Mouse (Mus musculus) liver, embryonic 11.5 days (tissue): ENCODE results near the gene Nxph3. TPM values are rescaled to one million over a fixed set of nuclear protein-coding genes. Genes with fewer than 3 reads are reported as not detected.
"Not testable (repeated sequence)": the region's sequence is repeated elsewhere in the genome, so short reads cannot be mapped to it uniquely, and the experiment has no call there.

Experiments used
- ATAC-seq: fragments of 200-750 bp; cut with Nextera tagmentation; replicated peaks from 2 replicates; pipeline ENCODE4 v1.8.0; 2017; ENCODE audit warnings: moderate number of reproducible peaks, mild to moderate bottlenecking, moderate TSS enrichment, moderate library complexity; ENCODE audit not compliant: low FRiP score
- DNase-seq: peaks from one replicate; pipeline ENCODE4 v3.0.0-alpha.2; 2017; ENCODE audit warnings: low spot score
- H3K27ac ChIP-seq: fragments of 300-500 bp; sonication (generic); 2 replicates; pipeline ENCODE4 v1.5.1; 2014; ENCODE audit warnings: mild to moderate bottlenecking, low read depth, low read length, control low read depth
- H3K27me3 ChIP-seq: fragments of 300-500 bp; sonication (generic); replicated peaks from 2 replicates; pipeline ENCODE4 v1.6.1; 2014; ENCODE audit warnings: low read length, mixed read lengths; ENCODE audit not compliant: control insufficient read depth, insufficient read depth
- H3K36me3 ChIP-seq: fragments of 300-500 bp; sonication (generic); 2 replicates; pipeline ENCODE4 v1.6.1; 2014; ENCODE audit warnings: mild to moderate bottlenecking, low read length, moderate library complexity, mixed read lengths; ENCODE audit not compliant: control insufficient read depth, insufficient read depth
- H3K4me1 ChIP-seq: fragments of 300-500 bp; sonication (generic); replicated peaks from 2 replicates; pipeline ENCODE4 v1.6.1; 2014; ENCODE audit warnings: low read length, mixed read lengths; ENCODE audit not compliant: control insufficient read depth, insufficient read depth
- H3K4me2 ChIP-seq: fragments of 300-500 bp; sonication (generic); 2 replicates; pipeline ENCODE4 v1.6.1; 2014; ENCODE audit warnings: mild to moderate bottlenecking, control low read depth, moderate library complexity
- H3K4me3 ChIP-seq: fragments of 300-500 bp; sonication (generic); 2 replicates; pipeline ENCODE4 v1.5.1; 2014; ENCODE audit warnings: low read depth, low read length, control low read depth
- H3K9ac ChIP-seq: fragments of 300-500 bp; sonication (generic); 2 replicates; pipeline ENCODE4 v1.6.1; 2014; ENCODE audit warnings: low read depth, low read length, control low read depth
- H3K9me3 ChIP-seq: fragments of 300-500 bp; sonication (generic); 2 replicates; pipeline ENCODE4 v1.6.1; 2016; ENCODE audit warnings: low read length, inconsistent platforms, mixed read lengths; ENCODE audit not compliant: control insufficient read depth
- WGBS: fragments of 180-500 bp; shearing (Covaris S2); extraction: QIAGEN DNeasy Blood & Tissue Kit; methylation state at CpG from one replicate; pipeline ENCODE4 v1.1.7; 2014; 5-methylcytosine and 5-hydroxymethylcytosine counted together
- polyA plus RNA-seq: library from polyadenylated mRNA; unstranded; fragments of >200 nt; fragmentation: Nextera tagmentation; extraction: Ambion mirVana; gene quantifications from 2 replicates; pipeline ENCODE4 v1.2.1, GENCODE M21; 2014

Nxph3 gene
- polyA plus RNA-seq, 1 experiment from 2014 or later = 0.10 TPM

GRCm38 (mm10) chr11:95504271-95504731 is 10.1 kb downstream of the Nxph3 start:
- no peaks in the 10 kb centered on the region for H3K4me1 ChIP-seq
- peaks cover 8% of the 10 kb centered on the region; the same call in 1 of the 2 replicates for H3K27me3 ChIP-seq
- H3K4me2 ChIP-seq = no peak overlapping the region
- H3K9me3 ChIP-seq = no peaks in the 10 kb centered on the region
- ATAC-seq = no peak
- H3K36me3 ChIP-seq = no peaks in the 10 kb centered on the region
- DNase-seq = no peak
- H3K9ac ChIP-seq = no peak overlapping the region
- WGBS = 80% methylated on average over 6 of the region's 6 CpGs
- no peak overlapping the region for H3K27ac ChIP-seq
- no peak overlapping the region for H3K4me3 ChIP-seq

- ATAC-seq = no peak
Measured at GRCm38 (mm10) chr11:95503581-95504180, 10.7 kb downstream of the Nxph3 start.

GRCm38 (mm10) chr11:95501826-95502225 is 12.5 kb downstream of the Nxph3 start:
- not testable (repeated sequence) for ATAC-seq, H3K27ac ChIP-seq, H3K9me3 ChIP-seq, H3K4me2 ChIP-seq, H3K9ac ChIP-seq, H3K4me1 ChIP-seq, H3K27me3 ChIP-seq, H3K4me3 ChIP-seq, DNase-seq, H3K36me3 ChIP-seq
- 78% methylated on average over 8 of the region's 8 CpGs for WGBS

More at GRCm38 (mm10) chr11:95503581-95504180, 10.7 kb downstream of the Nxph3 start:
- no peak overlapping the region for H3K27ac ChIP-seq
- no peaks in the 10 kb centered on the region for H3K9me3 ChIP-seq
- H3K4me1 ChIP-seq = no peaks in the 10 kb centered on the region
- DNase-seq = no peak
- peaks cover 6% of the 10 kb centered on the region; the same call in 1 of the 2 replicates for H3K27me3 ChIP-seq
- H3K4me2 ChIP-seq = no peak overlapping the region
- no peaks in the 10 kb centered on the region for H3K36me3 ChIP-seq
- no peak overlapping the region for H3K4me3 ChIP-seq
- H3K9ac ChIP-seq = no peak overlapping the region
- 46% methylated on average over 10 of the region's 10 CpGs for WGBS

GRCm38 (mm10) chr11:95500836-95501235 is 13.5 kb downstream of the Nxph3 start:
- ATAC-seq = no peak
- DNase-seq = no peak
- Histone ChIP-seq H3K4me2 (no peak overlapping the region), H3K4me3 (no peak overlapping the region), H3K9me3 (no peaks in the 10 kb centered on the region), H3K27me3 (no peaks in the 10 kb centered on the region), H3K27ac (no peak overlapping the region), H3K4me1 (no peaks in the 10 kb centered on the region), H3K9ac (no peak overlapping the region), H3K36me3 (peaks cover 4% of the 10 kb centered on the region)
- 52% methylated on average over 3 of the region's 3 CpGs for WGBS

GRCm38 (mm10) chr11:95500412-95500811 is 14.0 kb downstream of the Nxph3 start:
- ATAC-seq (no peak), DNase-seq (no peak)
- Histone ChIP-seq H3K9ac (no peak overlapping the region), H3K4me3 (no peak overlapping the region), H3K36me3 (peaks cover 4% of the 10 kb centered on the region), H3K4me2 (no peak overlapping the region), H3K27me3 (no peaks in the 10 kb centered on the region), H3K4me1 (no peaks in the 10 kb centered on the region), H3K9me3 (no peaks in the 10 kb centered on the region), H3K27ac (no peak overlapping the region)
- 42% methylated on average over 4 of the region's 4 CpGs for WGBS

GRCm38 (mm10) chr11:95497921-95498320 is 16.4 kb downstream of the Nxph3 start:
- Histone ChIP-seq H3K9ac (no peak overlapping the region), H3K27me3 (no peaks in the 10 kb centered on the region), H3K4me2 (no peak overlapping the region), H3K36me3 (peaks cover 4% of the 10 kb centered on the region), H3K9me3 (no peaks in the 10 kb centered on the region), H3K27ac (no peak overlapping the region), H3K4me1 (no peaks in the 10 kb centered on the region), H3K4me3 (no peak overlapping the region)
- ATAC-seq (no peak), DNase-seq (no peak)
- 87% methylated on average over 5 of the region's 5 CpGs for WGBS

GRCm38 (mm10) chr11:95495883-95496282 is 18.5 kb downstream of the Nxph3 start:
- Histone ChIP-seq H3K9ac (no peak overlapping the region), H3K27me3 (no peaks in the 10 kb centered on the region), H3K9me3 (no peaks in the 10 kb centered on the region), H3K27ac (no peak overlapping the region), H3K4me1 (no peaks in the 10 kb centered on the region), H3K4me3 (no peak overlapping the region), H3K36me3 (peaks cover 9% of the 10 kb centered on the region), H3K4me2 (no peak overlapping the region)
- DNase-seq (no peak), ATAC-seq (no peak)
- 89% methylated on average over 9 of the region's 9 CpGs for WGBS

- DNase-seq (no peak), ATAC-seq (no peak)
- no peak overlapping the region for H3K27ac ChIP-seq
- H3K9me3 ChIP-seq = no peaks in the 10 kb centered on the region
- H3K36me3 ChIP-seq = peaks cover 13% of the 10 kb centered on the region
- 92% methylated on average over 3 of the region's 3 CpGs for WGBS
- no peaks in the 10 kb centered on the region for H3K4me1 ChIP-seq
- no peak overlapping the region for H3K4me2 ChIP-seq
- no peaks in the 10 kb centered on the region for H3K27me3 ChIP-seq
- no peak overlapping the region for H3K4me3 ChIP-seq
- H3K9ac ChIP-seq = no peak overlapping the region
Measured at GRCm38 (mm10) chr11:95494374-95494773, 20.0 kb downstream of the Nxph3 start.

GRCm38 (mm10) chr11:95493950-95494349 is 20.4 kb downstream of the Nxph3 start:
- H3K27me3 ChIP-seq = no peaks in the 10 kb centered on the region
- H3K9me3 ChIP-seq = no peaks in the 10 kb centered on the region
- H3K36me3 ChIP-seq = peaks cover 13% of the 10 kb centered on the region
- no peaks in the 10 kb centered on the region for H3K4me1 ChIP-seq
- no peak overlapping the region for H3K4me3 ChIP-seq
- DNase-seq = no peak
- H3K27ac ChIP-seq = no peak overlapping the region
- WGBS = 87% methylated on average over 9 of the region's 9 CpGs
- no peak for ATAC-seq
- no peak overlapping the region for H3K4me2 ChIP-seq
- H3K9ac ChIP-seq = no peak overlapping the region
